Mouse (Mus musculus): ENCODE data around the gene Cbx5. TPM values are rescaled to one million over a fixed set of nuclear protein-coding genes. Genes with fewer than 3 reads are reported as not detected.
"Not testable (repeated sequence)": the region's sequence is repeated elsewhere in the genome, so short reads cannot be mapped to it uniquely, and the experiment has no call there.

Cbx5 gene
- polyA plus RNA-seq (2015; fragmentation: Nextera tagmentation; extraction: Ambion mirVana), result 143 and 144 TPM in 2 replicates

DNA sequence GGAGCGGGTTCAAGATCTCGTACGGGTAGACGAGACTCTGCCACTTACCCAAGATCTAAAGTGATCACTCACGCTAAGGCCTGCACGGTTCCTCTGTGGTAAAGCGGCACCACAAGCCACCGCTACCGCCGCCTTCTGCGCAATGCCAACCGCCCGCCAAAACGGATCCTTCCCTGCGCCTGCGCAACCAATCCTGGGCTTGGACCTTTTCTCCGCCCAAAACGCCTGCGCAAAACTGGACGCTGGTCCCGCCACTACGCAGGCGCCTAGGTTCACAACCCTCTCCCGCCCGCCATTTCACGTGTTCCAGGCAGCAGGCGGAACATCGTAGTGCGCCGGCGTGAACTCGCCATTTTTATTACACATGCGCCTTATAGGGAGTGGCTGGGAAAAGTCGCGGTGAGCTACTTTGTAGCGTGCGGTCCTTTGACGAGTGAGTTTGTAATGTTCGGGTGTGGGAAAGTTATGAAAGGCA, at the start of gene Cbx5:
Gene Cbx5, minus strand, starts transcription at position 132 of the 475 bp plus-strand sequence.
- Histone ChIP-seq H3K4me3 (peak within 1 kb of the TSS; percentile 49), H3K9me3 (no peaks in the 10 kb centered on the region), H3K9ac (peak within 1 kb of the TSS; percentile 84), H3K4me2 (peak within 1 kb of the TSS; percentile 92), H3K4me1 (replicated peaks) (peaks cover 43% of the 10 kb centered on the region), H3K36me3 (peaks cover 34% of the 10 kb centered on the region), H3K27ac (peak within 1 kb of the TSS; percentile 96), H3K27me3 (no peaks in the 10 kb centered on the region)
- ATAC-seq (ENCODE audit: low FRiP score), result peak; percentile 95
- under 1% methylated on average over 39 of the region's 39 CpGs for WGBS

DNA sequence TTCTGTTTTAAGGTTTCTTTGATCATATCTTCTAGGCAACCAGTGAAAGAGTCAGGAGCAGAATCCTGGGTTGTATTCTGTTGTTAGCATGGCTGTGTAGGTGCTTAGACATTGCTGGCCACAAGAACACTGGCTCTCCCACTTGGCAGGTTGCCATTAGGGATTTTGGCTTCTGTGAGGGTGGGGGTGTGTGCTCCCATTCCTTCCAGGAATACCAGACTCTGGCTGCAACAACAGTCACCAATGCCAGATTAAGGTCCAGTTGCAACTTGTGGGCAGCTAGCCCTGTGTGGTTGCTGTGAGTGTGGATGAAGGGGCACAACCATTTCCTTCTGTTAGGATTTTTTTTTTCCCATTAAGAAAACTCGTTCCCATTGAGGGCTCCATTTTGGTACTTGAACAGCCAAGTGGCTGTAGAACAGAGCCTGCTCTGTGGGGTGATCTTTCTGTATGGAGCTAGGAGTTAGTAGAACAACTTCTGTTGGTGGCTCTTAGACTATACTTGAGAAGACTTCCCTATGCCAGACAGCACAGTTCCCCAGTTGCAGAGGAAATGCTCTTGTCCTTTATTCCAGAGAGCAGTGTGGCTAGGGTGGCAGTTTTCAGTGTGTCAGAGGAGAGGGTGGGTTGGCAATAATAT, 46.3 kb upstream of the Cbx5 start:
- 52% methylated on average over 1 of the region's 1 CpGs for WGBS
- Histone ChIP-seq H3K27me3 (no peaks in the 10 kb centered on the region), H3K27ac (peak overlapping the region; percentile 80), H3K9ac (no peak overlapping the region; the same call in 1 of the 2 replicates), H3K9me3 (no peaks in the 10 kb centered on the region), H3K36me3 (peaks cover 10% of the 10 kb centered on the region), H3K4me1 (replicated peaks) (peaks cover 38% of the 10 kb centered on the region), H3K4me3 (no peak overlapping the region), H3K4me2 (no peak overlapping the region)
- ATAC-seq (ENCODE audit: low FRiP score), result no peak

DNA sequence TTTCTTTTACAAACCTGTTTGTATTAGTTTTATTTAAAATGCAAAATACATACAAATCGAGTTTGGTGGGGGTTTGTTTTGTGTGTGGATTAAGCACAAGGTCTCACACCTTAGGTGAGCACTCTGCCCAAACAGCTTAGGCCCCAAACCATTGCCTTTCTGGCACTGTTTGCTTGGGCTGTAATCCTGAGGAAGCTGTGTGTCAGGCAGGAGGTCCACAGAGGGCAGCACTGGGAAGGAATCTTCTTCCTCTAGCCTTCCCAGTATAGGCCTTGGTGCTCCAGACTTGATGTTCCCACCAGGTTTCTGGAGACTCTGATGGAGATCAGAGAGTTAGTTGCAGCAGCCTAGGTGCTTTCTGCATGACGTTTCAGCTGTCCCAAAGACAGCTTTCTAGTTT, 45.0 kb upstream of the Cbx5 start:
- no peak for ATAC-seq (ENCODE audit: low FRiP score)
- WGBS, result 47% methylated on average over 2 of the region's 2 CpGs
- no peak overlapping the region for H3K4me3 ChIP-seq

DNA sequence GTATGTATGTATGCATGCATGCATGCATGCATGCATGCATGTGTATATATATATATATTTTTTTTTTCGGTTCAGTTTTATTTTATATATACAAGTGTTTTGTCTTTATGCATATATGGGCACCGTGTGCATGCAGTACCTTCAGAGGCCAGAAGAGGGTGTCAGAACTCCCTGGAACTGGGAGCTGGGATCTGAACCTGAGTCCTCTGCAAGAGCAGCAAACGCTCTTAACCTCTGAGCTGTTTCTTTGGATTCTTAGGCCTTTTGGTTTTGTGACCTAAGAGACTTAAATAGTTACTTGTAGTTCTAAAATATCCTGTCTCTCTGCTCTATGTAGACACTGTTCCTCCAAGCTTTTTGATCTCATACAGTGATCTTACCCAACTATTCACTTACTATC, 44.5 kb upstream of the Cbx5 start:
- H3K4me1 ChIP-seq (replicated peaks), result peaks cover 21% of the 10 kb centered on the region
- H3K27ac ChIP-seq, result no peak overlapping the region
- 57% methylated on average over 3 of the region's 3 CpGs for WGBS

More for the DNA sequence above, 45.0 kb upstream of the Cbx5 start:
- Histone ChIP-seq H3K9me3 (no peaks in the 10 kb centered on the region), H3K27me3 (no peaks in the 10 kb centered on the region), H3K36me3 (peaks cover 4% of the 10 kb centered on the region; the same call in 1 of the 2 replicates), H3K4me2 (no peak overlapping the region), H3K9ac (peak overlapping the region; percentile 24; the same call in 1 of the 2 replicates), H3K4me1 (replicated peaks) (peaks cover 27% of the 10 kb centered on the region), H3K27ac (peak overlapping the region; percentile 80)

DNA sequence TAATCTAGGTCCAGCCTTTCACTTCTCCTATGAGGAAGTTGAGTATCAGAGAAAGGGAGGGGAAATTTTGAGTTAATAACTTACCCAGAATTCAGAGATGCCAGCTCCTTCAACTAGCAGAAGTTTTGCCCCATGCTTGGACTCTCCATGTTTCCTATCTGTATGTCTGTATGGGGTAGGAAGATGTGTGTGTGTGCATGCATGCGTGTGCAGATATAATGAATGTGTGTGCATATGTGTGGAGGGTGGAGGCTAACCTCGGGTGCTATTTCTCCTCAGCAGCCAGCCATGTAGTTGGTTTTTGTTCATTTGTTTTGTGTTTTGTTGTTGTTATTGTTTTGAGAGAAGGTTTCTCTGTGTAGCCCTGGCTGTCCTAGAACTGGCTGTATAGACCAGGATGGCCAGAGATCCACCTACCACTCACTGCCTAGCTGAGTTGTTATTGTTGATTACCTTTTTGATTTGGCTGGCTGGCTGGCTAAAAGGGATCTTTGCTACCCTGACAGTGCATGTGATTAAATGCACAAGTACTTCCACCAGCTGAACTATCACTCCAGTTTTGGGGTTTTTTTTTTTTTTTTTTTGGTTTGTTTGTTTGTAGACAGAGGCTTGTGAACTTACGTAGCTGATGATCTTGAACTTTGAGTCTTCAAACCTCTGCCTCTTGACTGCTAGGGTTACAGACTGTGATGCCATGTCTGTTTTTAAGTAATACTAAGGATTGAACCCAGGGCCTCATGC, 42.0 kb upstream of the Cbx5 start:
- no peak for ATAC-seq (ENCODE audit: low FRiP score)
- Histone ChIP-seq H3K4me3 (no peak overlapping the region), H3K27me3 (no peaks in the 10 kb centered on the region), H3K27ac (no peak overlapping the region), H3K4me1 (replicated peaks) (peaks cover 30% of the 10 kb centered on the region), H3K4me2 (no peak overlapping the region), H3K9me3 (no peaks in the 10 kb centered on the region), H3K36me3 (no peaks in the 10 kb centered on the region), H3K9ac (no peak overlapping the region)
- 88% methylated on average over 3 of the region's 3 CpGs for WGBS

More for the DNA sequence above, 44.5 kb upstream of the Cbx5 start:
- Histone ChIP-seq H3K9ac (no peak overlapping the region), H3K9me3 (no peaks in the 10 kb centered on the region), H3K27me3 (no peaks in the 10 kb centered on the region), H3K4me2 (no peak overlapping the region), H3K36me3 (peaks cover 4% of the 10 kb centered on the region; the same call in 1 of the 2 replicates), H3K4me3 (no peak overlapping the region)
- no peak for ATAC-seq (ENCODE audit: low FRiP score)

DNA sequence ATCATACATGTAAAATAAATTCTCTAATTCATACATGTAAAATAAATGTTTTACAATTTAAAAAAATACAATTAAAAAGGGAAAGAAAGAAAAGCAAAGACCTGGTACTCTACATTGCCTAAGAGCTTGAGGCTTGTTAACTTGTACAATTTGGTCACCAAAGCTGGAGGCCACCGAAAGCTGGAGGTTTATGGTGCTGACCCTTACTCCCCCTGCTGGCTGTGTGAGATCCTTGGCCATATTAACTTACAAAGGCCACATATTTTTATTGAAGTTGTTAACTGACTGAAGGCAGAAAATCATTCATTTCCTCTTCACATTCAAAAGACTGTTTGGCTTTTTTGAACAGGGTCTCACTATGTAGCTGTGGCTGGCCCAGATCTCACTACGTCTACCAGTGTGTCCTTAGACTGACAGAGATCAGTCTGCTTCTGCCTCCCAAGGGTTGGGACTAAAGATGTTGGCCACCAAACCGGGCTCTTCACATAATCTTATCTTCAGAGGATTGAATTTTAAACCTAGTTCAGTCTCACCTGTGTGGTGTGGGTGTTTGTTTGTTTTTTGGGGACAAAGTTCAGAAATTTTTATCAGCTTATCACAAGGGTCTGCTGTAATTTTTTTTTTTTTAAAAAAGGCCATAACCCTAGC, 41.3 kb upstream of the Cbx5 start:
- Histone ChIP-seq H3K4me3 (no peak overlapping the region), H3K9me3 (no peaks in the 10 kb centered on the region), H3K27me3 (no peaks in the 10 kb centered on the region), H3K27ac (no peak overlapping the region), H3K4me1 (replicated peaks) (peaks cover 27% of the 10 kb centered on the region), H3K4me2 (no peak overlapping the region), H3K36me3 (no peaks in the 10 kb centered on the region), H3K9ac (no peak overlapping the region)
- 75% methylated on average over 3 of the region's 3 CpGs for WGBS
- ATAC-seq (ENCODE audit: low FRiP score), result no peak

DNA sequence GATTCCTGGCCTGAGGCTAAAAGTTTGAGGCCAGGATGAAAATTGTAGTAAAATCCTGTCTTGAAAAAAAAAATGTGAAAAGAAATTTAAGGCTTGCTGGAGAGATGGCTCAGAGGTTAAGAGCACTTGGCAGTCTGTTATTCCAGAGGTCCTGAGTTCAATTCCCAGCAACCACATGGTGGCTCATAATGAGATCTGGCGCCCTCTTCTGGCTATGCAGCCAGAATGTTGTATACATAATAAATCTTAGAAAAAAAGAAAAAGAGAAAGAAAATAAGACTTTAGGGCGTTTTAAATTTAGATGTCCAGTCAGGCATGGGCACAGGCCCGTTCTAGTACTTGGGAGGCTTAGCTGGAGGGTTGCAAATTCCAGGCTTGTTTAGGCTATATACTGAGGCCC, 40.1 kb upstream of the Cbx5 start:
- Histone ChIP-seq H3K27ac (no peak overlapping the region), H3K4me1 (replicated peaks) (peaks cover 16% of the 10 kb centered on the region), H3K27me3 (no peaks in the 10 kb centered on the region), H3K4me2 (no peak overlapping the region), H3K9ac (no peak overlapping the region), H3K4me3 (no peak overlapping the region), H3K9me3 (no peaks in the 10 kb centered on the region), H3K36me3 (no peaks in the 10 kb centered on the region)
- 64% methylated on average over 3 of the region's 3 CpGs for WGBS
- ATAC-seq (ENCODE audit: low FRiP score), result no peak

DNA sequence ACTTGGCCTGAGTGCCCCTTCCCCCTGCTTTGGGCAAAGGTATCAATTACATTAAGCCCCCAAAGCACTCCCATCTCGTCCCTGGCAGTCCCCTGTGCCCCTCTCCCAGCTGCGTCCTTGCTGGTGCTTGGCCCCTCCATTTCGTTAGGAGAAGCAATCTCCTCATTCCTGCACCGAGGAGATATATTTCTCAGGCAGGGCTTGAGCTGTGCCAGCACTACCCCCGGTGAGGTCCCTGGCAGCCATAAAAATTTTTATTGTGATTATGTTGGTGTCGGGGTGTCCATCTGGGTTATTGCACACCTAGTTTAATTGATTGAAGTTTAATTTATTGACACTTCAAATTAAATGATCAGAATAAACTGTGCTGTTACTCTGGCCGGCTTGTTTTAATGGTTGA, 38.3 kb upstream of the Cbx5 start:
- H3K4me2 ChIP-seq, result no peak overlapping the region
- 69% methylated on average over 7 of the region's 7 CpGs for WGBS
- H3K9me3 ChIP-seq, result no peaks in the 10 kb centered on the region
- no peak overlapping the region for H3K4me3 ChIP-seq
- peaks cover 29% of the 10 kb centered on the region for H3K4me1 ChIP-seq (replicated peaks)
- no peaks in the 10 kb centered on the region for H3K36me3 ChIP-seq
- H3K27ac ChIP-seq, result peak overlapping the region; percentile 30; the same call in 1 of the 2 replicates
- peak overlapping the region; percentile 46; the same call in 1 of the 2 replicates for H3K9ac ChIP-seq
- no peak for ATAC-seq (ENCODE audit: low FRiP score)
- H3K27me3 ChIP-seq, result no peaks in the 10 kb centered on the region

DNA sequence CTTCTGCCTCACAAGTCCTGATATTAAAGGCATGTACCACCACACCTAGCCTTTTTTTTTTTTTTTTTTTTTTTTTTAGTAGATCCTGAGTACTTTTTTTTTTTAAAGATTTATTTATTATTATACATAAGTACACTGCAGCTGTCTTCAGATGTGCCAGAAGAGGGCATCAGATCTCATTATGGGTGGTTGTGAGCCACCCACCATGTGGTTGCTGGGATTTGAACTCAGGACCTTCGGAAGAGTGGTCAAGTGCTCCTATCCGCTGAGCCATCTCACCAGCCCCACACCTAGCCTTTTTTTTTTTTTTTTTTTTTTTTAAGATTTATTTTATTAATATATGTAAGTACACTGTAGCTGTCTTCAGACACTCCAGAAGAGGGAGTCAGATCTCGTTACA, 36.3 kb upstream of the Cbx5 start:
- not testable (repeated sequence) for H3K27me3 ChIP-seq; H3K9ac ChIP-seq; H3K4me3 ChIP-seq; H3K36me3 ChIP-seq; H3K27ac ChIP-seq; H3K4me2 ChIP-seq; ATAC-seq (ENCODE audit: low FRiP score); H3K9me3 ChIP-seq
- peaks cover 29% of the 10 kb centered on the region for H3K4me1 ChIP-seq (replicated peaks)
- WGBS, result 97% methylated on average over 3 of the region's 3 CpGs

DNA sequence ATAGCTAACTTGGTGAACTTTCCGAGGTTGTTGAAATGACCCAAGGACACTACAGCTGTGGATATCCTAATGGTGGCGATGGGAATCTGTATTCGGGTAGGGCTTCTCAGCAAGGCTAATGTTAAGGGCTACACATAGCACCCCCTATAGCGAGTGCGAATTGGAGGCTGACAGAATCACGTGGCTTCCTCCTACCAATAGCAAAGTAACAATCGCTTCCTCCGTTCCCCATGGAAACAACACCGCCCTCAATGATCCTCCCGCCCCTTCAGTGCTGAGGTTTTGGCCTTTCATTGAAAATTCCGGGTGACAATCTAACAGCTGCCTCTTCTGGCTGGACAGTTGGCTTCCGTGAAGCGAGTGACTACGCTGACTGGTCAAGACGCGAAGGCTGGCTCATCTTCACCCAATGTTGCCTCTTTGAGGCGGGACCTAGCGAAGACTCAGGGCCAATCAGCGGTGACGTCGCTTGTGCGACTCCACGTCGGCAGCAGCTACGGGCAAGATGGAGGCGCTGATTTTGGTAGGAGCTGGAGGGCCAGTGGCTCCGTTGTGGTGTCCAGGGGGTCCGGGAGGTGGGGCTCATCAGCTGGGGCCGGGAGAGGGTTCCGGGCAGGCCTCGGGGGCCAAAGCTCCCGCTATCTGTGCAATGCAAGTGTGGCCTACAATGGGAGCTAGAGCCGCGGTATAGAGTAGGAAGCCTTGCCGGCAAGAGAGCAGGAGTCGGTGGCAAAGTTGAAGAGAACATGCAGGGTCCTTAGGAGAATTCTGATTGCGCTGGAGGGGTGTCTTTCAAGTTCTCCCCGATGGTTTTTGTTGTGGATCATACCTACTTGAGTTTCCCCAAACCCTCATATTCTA, 33.0 kb upstream of the Cbx5 start, which contains the start of gene Copz1:
Gene Copz1, plus strand, starts transcription at position 296 of the 861 bp plus-strand sequence.
- H3K9me3 ChIP-seq, result no peaks in the 10 kb centered on the region
- peak within 1 kb of the TSS; percentile 87 for H3K9ac ChIP-seq
- H3K4me2 ChIP-seq, result peak within 1 kb of the TSS; percentile 78
- H3K27me3 ChIP-seq, result 0 out of 2 replicates have a peak, but pooled peaks cover 3% of the 10 kb centered on the region
- peaks cover 16% of the 10 kb centered on the region for H3K4me1 ChIP-seq (replicated peaks)
- ATAC-seq (ENCODE audit: low FRiP score), result peak; percentile 100
- no peaks in the 10 kb centered on the region for H3K36me3 ChIP-seq
- H3K27ac ChIP-seq, result peak within 1 kb of the TSS; percentile 79
- H3K4me3 ChIP-seq, result peak within 1 kb of the TSS; percentile 81
- WGBS, result under 1% methylated on average over 38 of the region's 38 CpGs

DNA sequence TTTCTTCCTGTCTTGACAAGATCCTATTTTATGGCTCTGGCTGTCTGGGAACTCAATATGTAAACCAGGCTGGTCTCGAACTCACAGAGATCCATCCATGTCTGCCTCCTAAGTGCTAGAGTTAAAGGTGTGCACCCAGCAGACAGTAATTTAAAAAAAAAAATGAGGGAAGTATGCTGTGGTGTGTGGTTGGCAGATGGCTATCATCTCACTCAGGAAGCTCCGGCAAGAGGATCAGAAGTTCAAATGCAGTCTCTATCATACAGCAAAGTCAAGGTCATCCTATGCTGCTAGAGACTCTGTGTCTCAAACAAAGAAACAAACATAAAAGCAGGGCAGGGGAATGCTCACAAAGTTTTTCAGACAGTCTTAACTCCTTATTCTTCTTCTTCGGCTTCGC, 29.3 kb upstream of the Cbx5 start:
- no peak overlapping the region for H3K4me2 ChIP-seq
- no peak overlapping the region for H3K4me3 ChIP-seq
- H3K9ac ChIP-seq, result no peak overlapping the region
- ATAC-seq (ENCODE audit: low FRiP score), result no peak
- H3K36me3 ChIP-seq, result no peaks in the 10 kb centered on the region
- H3K4me1 ChIP-seq (replicated peaks), result peaks cover 8% of the 10 kb centered on the region
- no peaks in the 10 kb centered on the region for H3K9me3 ChIP-seq
- WGBS, result 87% methylated on average over 4 of the region's 4 CpGs
- H3K27me3 ChIP-seq, result 0 out of 2 replicates have a peak, but pooled peaks cover 3% of the 10 kb centered on the region
- no peak overlapping the region for H3K27ac ChIP-seq
